Mouse (Mus musculus): ENCODE measurements around the gene Ssx2ip. TPM values are rescaled to one million over a fixed set of nuclear protein-coding genes. Genes with fewer than 3 reads are reported as not detected.

Gene Ssx2ip
- polyA plus RNA-seq, 1 experiment from 2014 or later = 31.9 TPM

GRCm38 (mm10) chr3:146412008-146412407, 7.6 kb downstream of the Ssx2ip start:
- no peak overlapping the region for H3K9ac ChIP-seq (ENCODE audit: low read length)
- no peak overlapping the region for H3K4me2 ChIP-seq (ENCODE audit: low read depth, low read length)
- ATAC-seq (ENCODE audit: low read depth) = no peak
- H3K36me3 ChIP-seq (ENCODE audit: control insufficient read depth, insufficient read depth, low read length) = no peaks in the 10 kb centered on the region
- H3K4me3 ChIP-seq (ENCODE audit: low read length) = no peak overlapping the region
- no peak overlapping the region for H3K27ac ChIP-seq (ENCODE audit: low read length)
- 81% methylated on average over 2 of the region's 2 CpGs for WGBS
- H3K9me3 ChIP-seq (ENCODE audit: control insufficient read depth, low read length) = no peaks in the 10 kb centered on the region
- H3K27me3 ChIP-seq (ENCODE audit: control insufficient read depth, insufficient read depth, low read depth, low read length) = no peaks in the 10 kb centered on the region
- peaks cover 12% of the 10 kb centered on the region for H3K4me1 ChIP-seq (replicated peaks; ENCODE audit: control insufficient read depth, insufficient read depth, low read length)

- H3K4me1 ChIP-seq (replicated peaks; ENCODE audit: control insufficient read depth, insufficient read depth, low read length) = peaks cover 8% of the 10 kb centered on the region
- H3K4me3 ChIP-seq (ENCODE audit: low read length) = no peak overlapping the region
- no peak overlapping the region for H3K27ac ChIP-seq (ENCODE audit: low read length)
- H3K9ac ChIP-seq (ENCODE audit: low read length) = no peak overlapping the region
- no peaks in the 10 kb centered on the region for H3K27me3 ChIP-seq (ENCODE audit: control insufficient read depth, insufficient read depth, low read depth, low read length)
- no peaks in the 10 kb centered on the region for H3K36me3 ChIP-seq (ENCODE audit: control insufficient read depth, insufficient read depth, low read length)
- no peak for ATAC-seq (ENCODE audit: low read depth)
- no peaks in the 10 kb centered on the region for H3K9me3 ChIP-seq (ENCODE audit: control insufficient read depth, low read length)
- WGBS = 62% methylated on average over 7 of the region's 7 CpGs
- H3K4me2 ChIP-seq (ENCODE audit: low read depth, low read length) = no peak overlapping the region
These were observed 8.0 kb downstream of the Ssx2ip start for GRCm38 (mm10) chr3:146412480-146412879.

GRCm38 (mm10) chr3:146413016-146413415, 8.6 kb downstream of the Ssx2ip start:
- Histone ChIP-seq H3K4me1 (replicated peaks; ENCODE audit: control insufficient read depth, insufficient read depth, low read length) (peaks cover 6% of the 10 kb centered on the region), H3K4me3 (ENCODE audit: low read length) (no peak overlapping the region), H3K27ac (ENCODE audit: low read length) (no peak overlapping the region), H3K27me3 (ENCODE audit: control insufficient read depth, insufficient read depth, low read depth, low read length) (no peaks in the 10 kb centered on the region), H3K9me3 (ENCODE audit: control insufficient read depth, low read length) (no peaks in the 10 kb centered on the region), H3K9ac (ENCODE audit: low read length) (no peak overlapping the region), H3K36me3 (ENCODE audit: control insufficient read depth, insufficient read depth, low read length) (no peaks in the 10 kb centered on the region; the same call in 1 of the 2 replicates), H3K4me2 (ENCODE audit: low read depth, low read length) (no peak overlapping the region)
- WGBS = 79% methylated on average over 13 of the region's 13 CpGs
- ATAC-seq (ENCODE audit: low read depth) = no peak

- Histone ChIP-seq H3K27ac (ENCODE audit: low read length) (no peak overlapping the region), H3K9me3 (ENCODE audit: control insufficient read depth, low read length) (no peaks in the 10 kb centered on the region), H3K27me3 (ENCODE audit: control insufficient read depth, insufficient read depth, low read depth, low read length) (no peaks in the 10 kb centered on the region), H3K9ac (ENCODE audit: low read length) (no peak overlapping the region), H3K4me1 (replicated peaks; ENCODE audit: control insufficient read depth, insufficient read depth, low read length) (peaks cover 6% of the 10 kb centered on the region), H3K4me2 (ENCODE audit: low read depth, low read length) (no peak overlapping the region), H3K36me3 (ENCODE audit: control insufficient read depth, insufficient read depth, low read length) (no peaks in the 10 kb centered on the region; the same call in 1 of the 2 replicates), H3K4me3 (ENCODE audit: low read length) (no peak overlapping the region)
- WGBS = 72% methylated on average over 4 of the region's 4 CpGs
- ATAC-seq (ENCODE audit: low read depth) = no peak
These were observed 9.6 kb downstream of the Ssx2ip start for GRCm38 (mm10) chr3:146413992-146414391.

- Histone ChIP-seq H3K4me2 (ENCODE audit: low read depth, low read length) (no peak overlapping the region), H3K9ac (ENCODE audit: low read length) (no peak overlapping the region), H3K4me1 (replicated peaks; ENCODE audit: control insufficient read depth, insufficient read depth, low read length) (peaks cover 6% of the 10 kb centered on the region), H3K9me3 (ENCODE audit: control insufficient read depth, low read length) (no peaks in the 10 kb centered on the region), H3K27ac (ENCODE audit: low read length) (no peak overlapping the region), H3K27me3 (ENCODE audit: control insufficient read depth, insufficient read depth, low read depth, low read length) (no peaks in the 10 kb centered on the region), H3K4me3 (ENCODE audit: low read length) (no peak overlapping the region), H3K36me3 (ENCODE audit: control insufficient read depth, insufficient read depth, low read length) (peaks cover 1% of the 10 kb centered on the region; the same call in 1 of the 2 replicates)
- WGBS = 85% methylated on average over 12 of the region's 12 CpGs
- no peak for ATAC-seq (ENCODE audit: low read depth)
These were observed 10.1 kb downstream of the Ssx2ip start for GRCm38 (mm10) chr3:146414555-146414954.

- 93% methylated on average over 8 of the region's 8 CpGs for WGBS
- no peaks in the 10 kb centered on the region for H3K27me3 ChIP-seq (ENCODE audit: control insufficient read depth, insufficient read depth, low read depth, low read length)
- no peaks in the 10 kb centered on the region for H3K9me3 ChIP-seq (ENCODE audit: control insufficient read depth, low read length)
These were observed 13.4 kb downstream of the Ssx2ip start for GRCm38 (mm10) chr3:146417873-146418272.

GRCm38 (mm10) chr3:146418901-146419300, 14.5 kb downstream of the Ssx2ip start:
- Histone ChIP-seq H3K9ac (ENCODE audit: low read length) (no peak overlapping the region), H3K27ac (ENCODE audit: low read length) (no peak overlapping the region), H3K36me3 (ENCODE audit: control insufficient read depth, insufficient read depth, low read length) (peaks cover 5% of the 10 kb centered on the region; the same call in 1 of the 2 replicates), H3K9me3 (ENCODE audit: control insufficient read depth, low read length) (no peaks in the 10 kb centered on the region), H3K4me2 (ENCODE audit: low read depth, low read length) (no peak overlapping the region), H3K27me3 (ENCODE audit: control insufficient read depth, insufficient read depth, low read depth, low read length) (no peaks in the 10 kb centered on the region), H3K4me3 (ENCODE audit: low read length) (no peak overlapping the region), H3K4me1 (replicated peaks; ENCODE audit: control insufficient read depth, insufficient read depth, low read length) (peaks cover 3% of the 10 kb centered on the region; the same call in 1 of the 2 replicates)
- no peak for ATAC-seq (ENCODE audit: low read depth)
- WGBS = 68% methylated on average over 7 of the region's 7 CpGs

More at GRCm38 (mm10) chr3:146417873-146418272, 13.4 kb downstream of the Ssx2ip start:
- H3K4me1 ChIP-seq (replicated peaks; ENCODE audit: control insufficient read depth, insufficient read depth, low read length) = peaks cover 3% of the 10 kb centered on the region; the same call in 1 of the 2 replicates
- H3K4me3 ChIP-seq (ENCODE audit: low read length) = no peak overlapping the region
- no peak overlapping the region for H3K4me2 ChIP-seq (ENCODE audit: low read depth, low read length)
- ATAC-seq (ENCODE audit: low read depth) = no peak
- H3K36me3 ChIP-seq (ENCODE audit: control insufficient read depth, insufficient read depth, low read length) = peaks cover 2% of the 10 kb centered on the region; the same call in 1 of the 2 replicates
- H3K27ac ChIP-seq (ENCODE audit: low read length) = no peak overlapping the region
- no peak overlapping the region for H3K9ac ChIP-seq (ENCODE audit: low read length)

- H3K4me2 ChIP-seq (ENCODE audit: low read depth, low read length) = no peak overlapping the region
- H3K27ac ChIP-seq (ENCODE audit: low read length) = no peak overlapping the region
- no peak for ATAC-seq (ENCODE audit: low read depth)
- 89% methylated on average over 9 of the region's 9 CpGs for WGBS
- H3K27me3 ChIP-seq (ENCODE audit: control insufficient read depth, insufficient read depth, low read depth, low read length) = no peaks in the 10 kb centered on the region
- no peak overlapping the region for H3K9ac ChIP-seq (ENCODE audit: low read length)
- peaks cover 5% of the 10 kb centered on the region; the same call in 1 of the 2 replicates for H3K36me3 ChIP-seq (ENCODE audit: control insufficient read depth, insufficient read depth, low read length)
- no peak overlapping the region for H3K4me3 ChIP-seq (ENCODE audit: low read length)
- no peaks in the 10 kb centered on the region for H3K9me3 ChIP-seq (ENCODE audit: control insufficient read depth, low read length)
- H3K4me1 ChIP-seq (replicated peaks; ENCODE audit: control insufficient read depth, insufficient read depth, low read length) = peaks cover 6% of the 10 kb centered on the region
These were observed 15.1 kb downstream of the Ssx2ip start for GRCm38 (mm10) chr3:146419534-146419933.

- no peaks in the 10 kb centered on the region for H3K9me3 ChIP-seq (ENCODE audit: control insufficient read depth, low read length)
- H3K27ac ChIP-seq (ENCODE audit: low read length) = no peak overlapping the region
- peaks cover 6% of the 10 kb centered on the region for H3K4me1 ChIP-seq (replicated peaks; ENCODE audit: control insufficient read depth, insufficient read depth, low read length)
- no peak overlapping the region for H3K9ac ChIP-seq (ENCODE audit: low read length)
- H3K4me2 ChIP-seq (ENCODE audit: low read depth, low read length) = no peak overlapping the region
- 85% methylated on average over 15 of the region's 15 CpGs for WGBS
- H3K27me3 ChIP-seq (ENCODE audit: control insufficient read depth, insufficient read depth, low read depth, low read length) = no peaks in the 10 kb centered on the region
- peaks cover 5% of the 10 kb centered on the region; the same call in 1 of the 2 replicates for H3K36me3 ChIP-seq (ENCODE audit: control insufficient read depth, insufficient read depth, low read length)
- ATAC-seq (ENCODE audit: low read depth) = no peak
- H3K4me3 ChIP-seq (ENCODE audit: low read length) = no peak overlapping the region
These were observed 15.6 kb downstream of the Ssx2ip start for GRCm38 (mm10) chr3:146419992-146420537.

All from lung, embryonic 16.5 days (tissue).